Mouse (Mus musculus) embryonic fibroblast, embryonic 13.5 days (primary cell): ENCODE data around the gene Olfr279.

ENCODE experiments used
- CTCF ChIP-seq: IDR thresholded peaks from 2 replicates; pipeline ENCODE4 v1.5.1; 2011; ENCODE audit warnings: mild to moderate bottlenecking, control low read depth, low read length, moderate library complexity, borderline replicate concordance; ENCODE audit not compliant: insufficient read depth
- POLR2A ChIP-seq: IDR thresholded peaks from 2 replicates; pipeline ENCODE4 v1.6.1; 2011; ENCODE audit warnings: low read depth, mild to moderate bottlenecking, control low read depth, low read length, moderate library complexity

DNA sequence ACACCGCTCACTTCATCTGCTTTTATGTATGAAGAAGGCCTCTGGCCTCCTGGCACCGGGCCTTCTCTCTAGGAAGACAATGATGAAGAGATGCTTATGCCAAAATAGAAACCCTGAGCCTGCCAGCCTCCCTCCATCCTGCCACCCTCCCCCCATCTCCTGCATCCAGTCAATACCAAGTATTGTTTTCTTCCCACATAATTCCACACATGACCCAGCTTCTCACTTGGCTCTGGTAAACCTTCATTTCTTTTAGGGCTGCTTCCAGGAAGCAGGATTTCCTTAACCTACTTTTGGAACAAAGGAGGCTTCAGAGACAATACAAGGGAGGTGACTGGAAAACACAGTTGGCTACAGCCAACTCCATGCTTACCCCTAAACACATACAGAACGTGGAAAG lies 9.5 kb upstream of the Olfr279 start, which contains the start of gene Lalba:
- TF ChIP-seq CTCF (no peak), POLR2A (no peak)
